Mouse (Mus musculus) intestine, postnatal 0 days (tissue): ENCODE measurements around the gene Nrsn1. TPM values are rescaled to one million over a fixed set of nuclear protein-coding genes. Genes with fewer than 3 reads are reported as not detected.
A peak's percentile ranks its signal among the peaks of the same experiment; 100 is the strongest.

Experiments
- ATAC-seq: fragments of 200-750 bp; cut with Nextera tagmentation; 2 replicates; pipeline ENCODE4 v1.8.0; 2017; ENCODE audit warnings: mild to moderate bottlenecking, moderate TSS enrichment, moderate library complexity
- H3K27ac ChIP-seq: fragments of 300-500 bp; sonication (generic); 2 replicates; pipeline ENCODE4 v1.5.1; 2014; ENCODE audit warnings: mild to moderate bottlenecking, low read depth, low read length, moderate library complexity
- H3K27me3 ChIP-seq: fragments of 300-500 bp; sonication (generic); replicated peaks from 2 replicates; pipeline ENCODE4 v1.6.1; 2014; ENCODE audit warnings: low read length, mixed read lengths; ENCODE audit not compliant: control insufficient read depth, insufficient read depth
- H3K36me3 ChIP-seq: fragments of 300-500 bp; sonication (generic); 2 replicates; pipeline ENCODE4 v1.6.1; 2014; ENCODE audit warnings: mild to moderate bottlenecking, moderate library complexity; ENCODE audit not compliant: control insufficient read depth, insufficient read depth
- H3K4me1 ChIP-seq: fragments of 300-500 bp; sonication (generic); replicated peaks from 2 replicates; pipeline ENCODE4 v1.6.1; 2014; ENCODE audit warnings: antibody characterized with exemption, low read length, mixed read lengths; ENCODE audit not compliant: control insufficient read depth, insufficient read depth
- H3K4me2 ChIP-seq: fragments of 300-500 bp; sonication (generic); replicated peaks from 2 replicates; pipeline ENCODE4 v1.6.1; 2014; ENCODE audit warnings: low read depth, mild to moderate bottlenecking, moderate library complexity
- H3K4me3 ChIP-seq: fragments of 300-500 bp; sonication (generic); 2 replicates; pipeline ENCODE4 v1.5.1; 2014; ENCODE audit warnings: low read depth, low read length
- H3K9ac ChIP-seq: fragments of 300-500 bp; sonication (generic); 2 replicates; pipeline ENCODE4 v1.6.1; 2014; ENCODE audit warnings: mild to moderate bottlenecking, low read depth, low read length
- H3K9me3 ChIP-seq: fragments of 300-500 bp; sonication (generic); 2 replicates; pipeline ENCODE4 v1.6.1; 2016; ENCODE audit warnings: mixed run types; ENCODE audit not compliant: control insufficient read depth
- CTCF ChIP-seq: sonication (generic); IDR thresholded peaks from 2 replicates; pipeline ENCODE4 v1.5.1; 2016; ENCODE audit warnings: low read depth, mild to moderate bottlenecking, control low read depth, antibody characterized with exemption, moderate library complexity
- WGBS: fragments of 180-500 bp; shearing (Covaris S2); extraction: QIAGEN DNeasy Blood & Tissue Kit; methylation state at CpG from one replicate; pipeline ENCODE4 v1.1.7; 2014; 5-methylcytosine and 5-hydroxymethylcytosine counted together
- polyA plus RNA-seq: library from polyadenylated mRNA; unstranded; fragments of >200 nt; fragmentation: Nextera tagmentation; extraction: Ambion mirVana; gene quantifications from 2 replicates; pipeline ENCODE4 v1.2.1, GENCODE M21; 2015

Gene Nrsn1
- polyA plus RNA-seq, 1 experiment from 2014 or later: 4.9 TPM

DNA sequence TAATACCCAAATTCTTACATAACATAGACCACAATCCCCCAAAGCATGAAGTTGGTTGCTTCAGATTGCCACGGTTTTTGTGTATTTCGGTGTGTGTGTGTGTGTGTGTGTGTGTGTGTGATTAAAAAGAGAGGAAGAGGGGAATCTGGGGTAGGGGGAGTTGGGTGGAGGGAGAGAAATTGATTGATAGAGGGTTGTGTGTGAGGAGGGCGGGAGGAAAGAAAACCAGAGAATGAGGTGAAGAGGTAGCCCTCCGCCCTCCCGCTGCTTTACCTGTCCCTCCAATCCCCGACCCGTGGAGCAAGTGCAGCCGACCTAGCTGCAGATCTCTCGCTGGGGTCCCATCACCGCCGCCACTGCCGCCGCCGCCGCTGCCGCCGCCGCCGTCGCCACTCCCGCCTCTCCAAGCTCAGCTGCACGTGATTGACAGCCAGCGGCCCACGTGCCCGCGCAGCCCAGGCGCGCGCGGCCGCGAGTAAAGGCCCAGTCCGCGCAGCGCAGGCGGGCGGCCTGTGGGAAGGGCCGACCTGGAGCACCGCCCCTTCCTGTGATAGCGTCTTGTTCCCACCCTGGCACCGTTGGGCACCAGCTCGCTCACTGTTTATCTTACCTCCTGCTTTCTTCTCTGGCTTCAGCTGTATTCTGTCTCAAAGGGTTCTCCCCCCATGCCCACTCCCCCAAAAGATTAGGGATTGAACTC is 583 bp downstream of the Nrsn1 start:
- peak; percentile 67 for ATAC-seq
- Histone ChIP-seq H3K27me3 (peaks cover 4% of the 10 kb centered on the region; the same call in 1 of the 2 replicates), H3K9me3 (no peaks in the 10 kb centered on the region), H3K27ac (no peak overlapping the region), H3K4me1 (no peaks in the 10 kb centered on the region), H3K36me3 (no peaks in the 10 kb centered on the region), H3K4me2 (peak overlapping the region; percentile 65), H3K9ac (no peak overlapping the region), H3K4me3 (peak overlapping the region; percentile 29)
- no peak for TF ChIP-seq CTCF
- WGBS: 3% methylated on average over 42 of the region's 42 CpGs

DNA sequence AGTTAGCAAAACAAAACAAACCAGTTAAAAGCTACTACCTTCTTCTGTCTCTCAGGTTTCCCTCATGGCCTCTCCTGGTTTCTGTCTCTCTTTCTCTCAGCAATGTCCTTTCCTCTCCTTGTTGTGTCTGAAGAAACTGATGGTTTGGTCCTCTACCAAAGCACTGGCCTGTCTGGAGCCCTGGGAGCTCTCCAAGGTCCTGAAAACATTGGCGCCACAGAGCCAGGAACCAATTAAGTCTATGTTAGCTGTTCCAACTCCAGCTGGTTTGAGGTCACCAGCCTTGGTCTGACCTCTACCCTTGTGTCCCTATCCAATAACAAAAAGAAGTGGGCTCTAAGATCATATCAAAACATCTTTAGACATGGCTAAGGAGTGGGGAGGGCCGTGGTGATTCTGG is 1.3 kb downstream of the Nrsn1 start:
- no peak overlapping the region for H3K4me2 ChIP-seq
- H3K27me3 ChIP-seq: peaks cover 4% of the 10 kb centered on the region; the same call in 1 of the 2 replicates
- WGBS: 7% methylated on average over 2 of the region's 2 CpGs
- no peak overlapping the region for H3K4me3 ChIP-seq
- H3K9me3 ChIP-seq: no peaks in the 10 kb centered on the region
- H3K27ac ChIP-seq: no peak overlapping the region
- no peaks in the 10 kb centered on the region for H3K4me1 ChIP-seq
- no peak for ATAC-seq
- H3K36me3 ChIP-seq: no peaks in the 10 kb centered on the region
- no peak for TF ChIP-seq CTCF
- no peak overlapping the region for H3K9ac ChIP-seq

GRCm38 (mm10) chr13:25262748-25263147 is 7.6 kb downstream of the Nrsn1 start:
- no peak overlapping the region for H3K4me3 ChIP-seq
- H3K4me1 ChIP-seq: no peaks in the 10 kb centered on the region
- no peaks in the 10 kb centered on the region for H3K27me3 ChIP-seq
- no peaks in the 10 kb centered on the region for H3K9me3 ChIP-seq
- no peak overlapping the region for H3K27ac ChIP-seq
- no peak overlapping the region for H3K4me2 ChIP-seq
- H3K36me3 ChIP-seq: no peaks in the 10 kb centered on the region
- WGBS: 79% methylated on average over 4 of the region's 4 CpGs
- ATAC-seq: no peak
- TF ChIP-seq CTCF: no peak
- H3K9ac ChIP-seq: no peak overlapping the region

DNA sequence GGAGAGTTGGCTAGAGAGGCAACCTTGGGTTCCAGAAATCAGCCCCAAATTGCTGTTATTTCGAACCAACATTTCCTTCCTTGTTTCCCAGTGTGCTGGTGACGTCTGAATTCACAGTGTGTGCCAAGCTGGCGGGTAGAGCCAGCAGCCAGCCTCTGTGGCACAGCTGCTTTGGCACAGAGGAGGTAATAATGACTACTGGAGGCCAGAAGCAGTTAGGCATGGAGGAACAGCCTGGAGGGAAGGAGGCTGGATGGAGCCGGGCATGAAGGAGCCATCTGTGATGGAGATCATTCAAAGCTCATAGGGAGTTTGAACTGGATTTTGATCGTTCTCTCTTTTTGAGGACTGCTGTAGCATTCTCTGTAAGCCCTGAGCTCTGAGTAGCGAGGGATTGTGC is 12.7 kb downstream of the Nrsn1 start:
- H3K27me3 ChIP-seq: no peaks in the 10 kb centered on the region
- WGBS: 87% methylated on average over 6 of the region's 6 CpGs
- no peaks in the 10 kb centered on the region for H3K4me1 ChIP-seq
- H3K9ac ChIP-seq: no peak overlapping the region
- TF ChIP-seq CTCF: no peak
- no peak overlapping the region for H3K4me2 ChIP-seq
- no peaks in the 10 kb centered on the region for H3K9me3 ChIP-seq
- no peak overlapping the region for H3K27ac ChIP-seq
- H3K4me3 ChIP-seq: no peak overlapping the region
- ATAC-seq: no peak
- H3K36me3 ChIP-seq: no peaks in the 10 kb centered on the region

DNA sequence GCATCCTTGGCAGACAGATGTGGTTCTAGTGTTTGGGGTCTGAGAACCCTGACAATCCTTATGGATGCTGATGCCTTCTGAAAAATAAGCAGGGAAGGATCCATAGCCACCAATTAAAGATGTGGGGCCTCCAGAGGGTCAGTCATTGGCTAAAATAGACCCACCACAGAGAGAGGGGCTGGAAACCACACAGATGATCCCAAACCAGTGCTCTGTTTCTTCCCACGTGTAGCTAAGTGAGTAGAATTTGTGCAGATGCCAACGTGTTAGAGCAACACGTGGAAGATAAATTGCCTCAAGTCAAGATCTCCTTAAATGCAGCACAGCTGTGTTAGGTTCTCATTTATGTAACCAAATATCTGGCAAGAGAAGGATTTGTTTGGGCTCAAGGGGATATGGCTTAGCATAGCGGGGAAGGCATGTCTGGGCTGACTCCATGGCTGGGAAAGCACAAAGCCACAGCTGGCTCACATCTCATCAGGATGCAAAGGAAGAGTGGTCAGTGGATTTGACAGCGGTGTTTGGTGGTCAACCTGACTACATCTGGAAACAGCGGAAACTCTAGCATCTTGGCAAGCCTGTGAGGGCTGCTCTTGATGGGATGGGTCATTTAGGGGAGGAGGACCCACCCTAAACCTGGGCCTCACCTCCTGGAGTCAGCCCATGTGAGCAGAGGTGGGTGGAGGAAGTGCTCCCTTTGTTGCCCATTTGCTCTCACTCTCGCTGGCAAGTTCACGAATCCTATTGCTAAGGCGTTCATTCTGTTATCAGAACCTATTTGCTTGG is 15.6 kb downstream of the Nrsn1 start:
- H3K27me3 ChIP-seq: no peaks in the 10 kb centered on the region
- H3K36me3 ChIP-seq: no peaks in the 10 kb centered on the region
- 62% methylated on average over 9 of the region's 9 CpGs for WGBS
- H3K4me2 ChIP-seq: no peak overlapping the region
- H3K4me3 ChIP-seq: no peak overlapping the region
- TF ChIP-seq CTCF: no peak
- H3K9me3 ChIP-seq: no peaks in the 10 kb centered on the region
- H3K27ac ChIP-seq: no peak overlapping the region; the same call in 1 of the 2 replicates
- no peaks in the 10 kb centered on the region for H3K4me1 ChIP-seq
- ATAC-seq: no peak
- H3K9ac ChIP-seq: no peak overlapping the region

- Histone ChIP-seq H3K4me2 (no peak overlapping the region), H3K27me3 (no peaks in the 10 kb centered on the region), H3K4me1 (no peaks in the 10 kb centered on the region), H3K27ac (no peak overlapping the region), H3K4me3 (no peak overlapping the region), H3K36me3 (no peaks in the 10 kb centered on the region), H3K9ac (no peak overlapping the region), H3K9me3 (no peaks in the 10 kb centered on the region)
- TF ChIP-seq CTCF: no peak
- 69% methylated on average over 1 of the region's 1 CpGs for WGBS
- ATAC-seq: no peak
These were observed 18.4 kb downstream of the Nrsn1 start for GRCm38 (mm10) chr13:25251893-25252292.
